Mouse (Mus musculus): ENCODE data around the gene Coq5. TPM values are rescaled to one million over a fixed set of nuclear protein-coding genes. Genes with fewer than 3 reads are reported as not detected.

The Coq5 gene
- polyA plus RNA-seq, 1 experiment = 17.5 TPM

DNA sequence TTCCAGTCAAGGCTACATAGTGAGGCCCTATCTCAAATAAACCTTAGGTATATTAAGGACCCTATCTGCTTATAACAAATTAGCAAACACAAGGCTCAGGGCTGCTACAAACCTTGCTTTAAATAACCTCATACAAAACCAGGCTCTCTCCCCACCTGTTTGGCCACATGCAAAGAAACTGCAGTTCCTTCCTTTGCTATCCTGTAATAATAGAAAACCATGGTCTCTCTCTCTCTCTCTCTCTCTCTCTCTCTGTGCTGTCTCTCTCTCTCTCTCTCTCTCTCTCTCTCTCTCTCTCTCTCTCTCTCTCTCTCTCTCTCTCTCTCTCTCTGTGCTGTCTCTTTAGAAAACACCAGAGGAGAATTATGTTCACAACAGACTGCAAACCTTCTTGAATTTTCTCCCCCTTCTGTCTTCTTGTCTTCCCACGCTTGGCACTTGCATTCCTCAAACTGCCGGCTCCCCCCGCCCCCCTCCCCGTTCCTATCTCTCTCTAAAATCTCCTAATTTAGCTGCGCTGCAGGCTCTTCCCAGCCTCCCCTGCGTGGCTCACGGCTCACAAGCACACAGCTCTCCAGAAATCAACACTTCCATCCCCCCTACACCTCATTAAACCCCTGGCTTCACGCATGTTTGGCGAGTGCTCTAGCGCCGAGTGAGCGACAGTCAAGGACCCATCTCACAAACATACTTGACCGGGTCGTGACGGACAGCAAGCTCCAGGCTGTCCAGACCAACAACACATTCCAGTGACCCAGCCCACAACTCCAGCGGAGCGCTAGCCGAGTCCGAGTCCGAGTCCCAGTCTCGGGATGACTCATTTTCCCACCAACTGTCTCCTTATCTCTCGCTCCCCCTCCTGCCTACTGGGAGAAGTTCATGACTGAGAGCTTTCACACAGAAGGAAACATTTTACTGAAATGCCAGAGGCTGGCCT, 39.8 kb downstream of the Coq5 start:
- Histone ChIP-seq H3K27ac (ENCODE audit: insufficient read depth, low read length) (peak overlapping the region; percentile 96), H3K4me1 (ENCODE audit: control insufficient read depth, insufficient read depth, low read length) (peaks cover 2% of the 10 kb centered on the region; the same call in 1 of the 2 replicates), H3K4me3 (ENCODE audit: insufficient read depth, low read length) (peak overlapping the region; percentile 48)
- no peak for TF ChIP-seq CTCF (IDR thresholded peaks at IDR 0.05; ENCODE audit: borderline replicate concordance, insufficient read depth, low read length)
- TF ChIP-seq POLR2A (IDR thresholded peaks at IDR 0.05; ENCODE audit: low read depth, low read length) = peak; percentile 56

- no peak for TF ChIP-seq CTCF (IDR thresholded peaks at IDR 0.05; ENCODE audit: borderline replicate concordance, insufficient read depth, low read length)
- TF ChIP-seq POLR2A (IDR thresholded peaks at IDR 0.05; ENCODE audit: low read depth, low read length) = no peak
- Histone ChIP-seq H3K4me3 (ENCODE audit: insufficient read depth, low read length) (peak overlapping the region; percentile 84), H3K27ac (ENCODE audit: insufficient read depth, low read length) (peak overlapping the region; percentile 14), H3K4me1 (ENCODE audit: control insufficient read depth, insufficient read depth, low read length) (no peaks in the 10 kb centered on the region)
These were observed 46.9 kb downstream of the Coq5 start for GRCm38 (mm10) chr5:115326256-115326831.

DNA sequence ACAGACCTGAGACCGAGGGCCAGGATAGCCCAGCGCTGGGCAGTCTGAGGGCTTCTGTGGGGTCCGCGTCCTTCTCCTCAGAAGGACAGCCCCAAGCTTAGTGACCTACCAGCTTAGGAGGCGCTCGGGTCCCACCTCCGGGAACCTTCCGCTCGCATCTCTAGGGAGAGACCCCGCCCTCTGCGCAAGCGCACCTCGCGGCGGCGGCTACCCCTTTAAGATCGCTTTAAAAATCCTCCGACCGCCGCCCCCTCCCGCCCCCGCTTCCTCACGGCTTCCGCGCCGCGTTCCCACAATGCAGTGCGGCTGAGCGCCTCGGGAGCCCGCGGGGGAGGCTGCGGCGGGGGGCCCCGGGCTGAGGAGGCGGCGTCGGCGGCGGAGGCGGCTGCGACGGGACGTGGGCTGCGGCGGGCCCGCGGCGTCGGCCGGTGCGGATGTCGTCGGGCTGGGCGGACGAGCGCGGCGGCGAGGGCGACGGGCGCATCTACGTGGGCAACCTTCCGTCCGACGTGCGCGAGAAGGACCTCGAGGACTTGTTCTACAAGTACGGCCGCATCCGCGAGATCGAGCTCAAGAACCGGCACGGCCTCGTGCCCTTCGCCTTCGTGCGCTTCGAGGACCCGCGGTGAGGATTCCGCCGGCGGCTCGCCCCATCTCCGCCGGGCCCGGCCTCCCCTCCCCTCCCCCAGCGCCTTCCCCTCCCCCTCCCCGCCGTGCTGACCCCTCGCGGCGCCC, 47.6 kb downstream of the Coq5 start, which contains the start of gene Srsf9:
Gene Srsf9 (plus strand): TSS at position 303 of the 735 bp plus-strand sequence.
- peak within 1 kb of the TSS; percentile 84 for H3K4me3 ChIP-seq (ENCODE audit: insufficient read depth, low read length)
- TF ChIP-seq POLR2A (IDR thresholded peaks at IDR 0.05; ENCODE audit: low read depth, low read length) (peak; percentile 87), CTCF (IDR thresholded peaks at IDR 0.05; ENCODE audit: borderline replicate concordance, insufficient read depth, low read length) (no peak)
- H3K27ac ChIP-seq (ENCODE audit: insufficient read depth, low read length) = peak within 1 kb of the TSS; percentile 54
- no peaks in the 10 kb centered on the region for H3K4me1 ChIP-seq (ENCODE audit: control insufficient read depth, insufficient read depth, low read length)

DNA sequence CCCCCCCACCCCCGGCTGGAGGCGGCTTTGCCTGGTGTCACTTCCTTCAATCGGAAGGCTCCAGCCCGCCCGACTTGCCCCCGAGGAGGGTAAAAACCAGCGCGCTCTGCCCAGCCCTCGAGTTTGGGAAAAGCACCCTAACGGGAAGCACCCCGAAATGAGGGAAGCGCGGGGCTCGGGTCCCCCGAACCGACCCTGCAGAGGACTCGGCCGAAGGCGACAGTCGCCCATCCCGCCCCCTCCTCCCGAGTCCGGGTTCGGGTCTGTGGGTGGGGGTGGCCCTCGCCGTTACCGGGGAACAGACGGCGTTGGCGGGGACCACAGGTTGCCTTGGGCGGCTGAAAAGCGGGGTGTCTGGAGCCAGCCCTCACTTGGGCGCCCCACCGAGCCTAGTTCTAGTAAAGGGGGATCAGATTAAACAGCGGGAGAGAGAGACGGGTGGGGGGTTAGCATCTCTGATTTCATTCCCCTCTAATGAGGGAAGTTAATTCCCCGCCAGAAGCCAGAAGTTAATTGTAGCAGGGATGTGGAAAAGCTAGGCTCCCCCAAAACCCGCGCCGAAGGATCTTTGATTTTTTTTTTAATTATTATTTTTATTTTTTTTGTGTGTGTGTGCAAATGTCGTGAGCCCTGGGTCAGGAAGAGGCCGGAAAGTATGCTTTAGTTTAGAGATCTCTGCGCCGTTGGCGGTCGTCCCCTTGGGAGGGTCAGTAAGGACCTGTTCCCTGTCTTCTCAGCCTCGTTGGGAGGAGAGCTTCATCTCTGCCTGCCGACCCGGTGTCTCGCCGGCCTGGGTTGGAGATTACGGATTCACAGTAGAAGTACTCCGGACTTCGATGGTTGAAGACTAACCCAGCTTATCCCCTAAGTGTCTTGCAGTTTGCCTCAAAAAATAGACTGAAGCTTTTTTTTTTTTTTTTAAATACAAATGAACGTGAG, 48.4 kb downstream of the Coq5 start:
- Histone ChIP-seq H3K4me3 (ENCODE audit: insufficient read depth, low read length) (peak overlapping the region; percentile 77), H3K4me1 (ENCODE audit: control insufficient read depth, insufficient read depth, low read length) (no peaks in the 10 kb centered on the region), H3K27ac (ENCODE audit: insufficient read depth, low read length) (0 out of 2 replicates have a peak overlapping the region, but pooled peaks have one; percentile 1)
- TF ChIP-seq POLR2A (IDR thresholded peaks at IDR 0.05; ENCODE audit: low read depth, low read length) (no peak), CTCF (IDR thresholded peaks at IDR 0.05; ENCODE audit: borderline replicate concordance, insufficient read depth, low read length) (no peak)

DNA sequence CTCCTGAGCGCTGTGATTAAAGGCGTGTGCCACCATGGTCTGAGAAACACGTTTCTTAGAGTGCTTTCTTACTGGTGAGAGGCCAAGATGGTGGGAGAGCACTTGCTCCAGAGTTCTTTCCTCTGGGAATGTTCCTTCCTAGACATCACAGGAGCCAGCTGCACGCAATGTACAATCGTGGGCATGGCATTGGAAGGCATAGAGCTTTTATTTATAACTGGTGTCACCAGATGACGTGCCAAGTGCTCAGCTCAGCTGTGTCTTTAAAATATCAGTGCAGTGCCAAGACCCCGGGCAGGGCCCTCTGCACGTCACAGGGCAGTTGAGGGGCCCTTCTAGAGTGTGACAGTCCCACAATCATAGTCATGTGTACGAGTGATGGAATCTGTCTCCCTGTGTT, 51.5 kb downstream of the Coq5 start:
- no peak overlapping the region for H3K4me3 ChIP-seq (ENCODE audit: insufficient read depth, low read length)

GRCm38 (mm10) chr5:115333626-115334025, 54.2 kb downstream of the Coq5 start:
- Histone ChIP-seq H3K27ac (ENCODE audit: insufficient read depth, low read length) (no peak overlapping the region), H3K4me1 (ENCODE audit: control insufficient read depth, insufficient read depth, low read length) (no peaks in the 10 kb centered on the region; the same call in 1 of the 2 replicates), H3K4me3 (ENCODE audit: insufficient read depth, low read length) (no peak overlapping the region)

More for the DNA sequence above, 51.5 kb downstream of the Coq5 start:
- H3K27ac ChIP-seq (ENCODE audit: insufficient read depth, low read length) = no peak overlapping the region
- TF ChIP-seq POLR2A (IDR thresholded peaks at IDR 0.05; ENCODE audit: low read depth, low read length) (no peak), CTCF (IDR thresholded peaks at IDR 0.05; ENCODE audit: borderline replicate concordance, insufficient read depth, low read length) (no peak)
- no peaks in the 10 kb centered on the region; the same call in 1 of the 2 replicates for H3K4me1 ChIP-seq (ENCODE audit: control insufficient read depth, insufficient read depth, low read length)

DNA sequence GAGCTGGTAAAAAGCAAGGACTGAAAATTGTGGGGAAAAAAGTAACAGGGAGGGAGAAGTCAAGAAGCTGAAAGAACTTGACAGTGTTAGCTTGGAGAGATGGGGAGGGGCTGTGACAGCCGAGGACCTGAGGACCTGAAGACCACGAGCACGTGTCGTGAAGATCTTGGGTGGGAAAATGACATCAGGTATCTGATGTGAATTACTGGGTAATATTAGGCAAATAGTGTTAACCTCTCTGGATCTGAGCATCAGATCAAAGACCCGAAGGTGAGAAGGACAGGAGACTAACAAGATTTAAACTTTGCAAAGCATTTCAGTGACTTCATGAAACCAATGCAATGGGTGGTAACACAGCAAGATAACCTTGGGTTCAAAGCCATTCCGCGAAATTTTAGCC, 60.5 kb downstream of the Coq5 start:
- Histone ChIP-seq H3K4me1 (ENCODE audit: control insufficient read depth, insufficient read depth, low read length) (peaks cover 10% of the 10 kb centered on the region; the same call in 1 of the 2 replicates), H3K27ac (ENCODE audit: insufficient read depth, low read length) (no peak overlapping the region), H3K4me3 (ENCODE audit: insufficient read depth, low read length) (peak overlapping the region; percentile 88)
- TF ChIP-seq POLR2A (IDR thresholded peaks at IDR 0.05; ENCODE audit: low read depth, low read length) = no peak
- TF ChIP-seq CTCF (IDR thresholded peaks at IDR 0.05; ENCODE audit: borderline replicate concordance, insufficient read depth, low read length) = no peak

More at GRCm38 (mm10) chr5:115333626-115334025, 54.2 kb downstream of the Coq5 start:
- TF ChIP-seq POLR2A (IDR thresholded peaks at IDR 0.05; ENCODE audit: low read depth, low read length) (no peak), CTCF (IDR thresholded peaks at IDR 0.05; ENCODE audit: borderline replicate concordance, insufficient read depth, low read length) (no peak)

- Histone ChIP-seq H3K4me1 (ENCODE audit: control insufficient read depth, insufficient read depth, low read length) (peaks cover 10% of the 10 kb centered on the region; the same call in 1 of the 2 replicates), H3K27ac (ENCODE audit: insufficient read depth, low read length) (peak within 1 kb of the TSS; percentile 29), H3K4me3 (ENCODE audit: insufficient read depth, low read length) (peak within 1 kb of the TSS; percentile 88)
- TF ChIP-seq CTCF (IDR thresholded peaks at IDR 0.05; ENCODE audit: borderline replicate concordance, insufficient read depth, low read length) = no peak
- peak; percentile 81 for TF ChIP-seq POLR2A (IDR thresholded peaks at IDR 0.05; ENCODE audit: low read depth, low read length)
These were observed 61.3 kb downstream of the Coq5 start, which contains the start of the genes Gatc and Triap1 for GRCm38 (mm10) chr5:115340577-115341313. Gatc (minus strand) TSS chr5:115341178. Triap1 (plus strand) TSS chr5:115341225.

Data from embryonic fibroblast, embryonic 13.5 days (primary cell).